Mouse (Mus musculus) limb, embryonic 10.5 days (tissue): Measurements from ENCODE around the gene Treml1. TPM values are rescaled to one million over a fixed set of nuclear protein-coding genes. Genes with fewer than 3 reads are reported as not detected.
"Not testable (repeated sequence)": the region's sequence is repeated elsewhere in the genome, so short reads cannot be mapped to it uniquely, and the experiment has no call there.

Experiments used
- DNase-seq: peaks from one replicate; pipeline ENCODE4 v3.0.0-alpha.2; 2017; ENCODE audit warnings: low spot score
- H3K27ac ChIP-seq: fragments of 300-500 bp; sonication (generic); 2 replicates; pipeline ENCODE4 v1.5.1; 2016; ENCODE audit warnings: mild to moderate bottlenecking
- H3K27me3 ChIP-seq: fragments of 300-500 bp; sonication (generic); 2 replicates; pipeline ENCODE4 v1.6.1; 2016; ENCODE audit warnings: low read depth, mild to moderate bottlenecking; ENCODE audit not compliant: poor library complexity, severe bottlenecking
- H3K36me3 ChIP-seq: fragments of 300-500 bp; sonication (generic); 2 replicates; pipeline ENCODE4 v1.6.1; 2016; ENCODE audit warnings: mild to moderate bottlenecking, moderate library complexity
- H3K4me1 ChIP-seq: fragments of 300-500 bp; sonication (generic); 2 replicates; pipeline ENCODE4 v1.6.1; 2016
- H3K4me3 ChIP-seq: fragments of 300-500 bp; sonication (generic); 2 replicates; pipeline ENCODE4 v1.5.1; 2016; ENCODE audit warnings: mild to moderate bottlenecking, moderate library complexity
- H3K9me3 ChIP-seq: fragments of 300-500 bp; sonication (generic); replicated peaks from 2 replicates; pipeline ENCODE4 v1.6.1; 2016; ENCODE audit warnings: mild to moderate bottlenecking
- WGBS: fragments of 180-500 bp; shearing (Covaris S2); methylation state at CpG from one replicate; pipeline ENCODE4 v1.1.7; 2016; 5-methylcytosine and 5-hydroxymethylcytosine counted together
- polyA plus RNA-seq: library from polyadenylated mRNA; unstranded; fragments of >200 nt; fragmentation: Nextera tagmentation; extraction: Ambion mirVana; gene quantifications from 2 replicates; pipeline ENCODE4 v1.2.1, GENCODE M21; 2016

The Treml1 gene
- polyA plus RNA-seq, result 1.8 and 2.0 TPM in 2 replicates

DNA sequence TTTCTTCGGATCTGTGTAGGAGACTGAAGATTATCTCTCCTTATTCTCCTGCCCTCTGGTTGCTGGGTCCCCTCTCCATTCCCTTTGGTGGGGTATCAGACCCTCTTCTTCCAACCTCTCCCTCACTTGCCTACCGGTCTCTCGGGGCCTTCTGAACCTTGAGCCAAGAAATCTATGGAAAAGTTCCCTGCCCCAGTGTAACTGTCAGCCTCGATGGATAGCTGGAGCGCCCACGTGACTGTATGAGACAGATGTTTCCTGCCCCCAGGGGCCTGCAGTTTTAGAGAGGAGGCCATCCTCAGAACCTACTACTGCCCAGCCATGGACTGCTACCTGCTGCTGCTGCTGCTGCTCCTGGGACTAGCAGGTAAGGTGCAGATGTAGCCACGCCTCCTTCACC, at the start of gene Treml1:
TSS of gene Treml1 (plus strand) at position 301 of the 400 bp plus-strand sequence.
- no peak within 1 kb of the TSS for H3K4me3 ChIP-seq
- H3K9me3 ChIP-seq, result no peaks in the 10 kb centered on the region
- no peaks in the 10 kb centered on the region for H3K4me1 ChIP-seq
- no peak within 1 kb of the TSS for H3K27ac ChIP-seq
- no peaks in the 10 kb centered on the region for H3K36me3 ChIP-seq
- H3K27me3 ChIP-seq, result no peaks in the 10 kb centered on the region
- no peak for DNase-seq
- 71% methylated on average over 7 of the region's 7 CpGs for WGBS

DNA sequence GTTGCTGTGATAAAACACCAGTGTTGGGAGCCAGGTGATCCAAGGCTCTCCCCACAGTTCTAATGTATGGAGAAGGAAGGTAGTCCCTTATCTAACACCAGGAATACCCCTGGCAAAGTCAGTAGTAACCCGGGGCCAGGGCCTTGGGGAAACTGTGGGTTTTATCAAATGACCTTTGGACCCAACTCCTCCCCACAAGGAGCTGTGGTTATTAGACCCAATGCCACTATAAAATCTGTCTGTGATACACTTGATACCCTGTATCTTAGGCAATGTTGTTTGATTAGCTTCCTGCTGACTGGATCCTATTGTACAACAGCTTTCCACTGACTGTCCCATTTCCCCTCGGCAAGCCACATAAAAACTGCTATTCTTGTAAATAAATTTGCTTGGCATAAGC, 47.6 kb upstream of the Treml1 start:
- DNase-seq, result no peak
- Histone ChIP-seq H3K27ac (no peak overlapping the region), H3K9me3 (no peaks in the 10 kb centered on the region), H3K27me3 (no peaks in the 10 kb centered on the region), H3K4me1 (no peaks in the 10 kb centered on the region), H3K36me3 (no peaks in the 10 kb centered on the region), H3K4me3 (no peak overlapping the region)
- WGBS, result 85% methylated on average over 2 of the region's 2 CpGs

DNA sequence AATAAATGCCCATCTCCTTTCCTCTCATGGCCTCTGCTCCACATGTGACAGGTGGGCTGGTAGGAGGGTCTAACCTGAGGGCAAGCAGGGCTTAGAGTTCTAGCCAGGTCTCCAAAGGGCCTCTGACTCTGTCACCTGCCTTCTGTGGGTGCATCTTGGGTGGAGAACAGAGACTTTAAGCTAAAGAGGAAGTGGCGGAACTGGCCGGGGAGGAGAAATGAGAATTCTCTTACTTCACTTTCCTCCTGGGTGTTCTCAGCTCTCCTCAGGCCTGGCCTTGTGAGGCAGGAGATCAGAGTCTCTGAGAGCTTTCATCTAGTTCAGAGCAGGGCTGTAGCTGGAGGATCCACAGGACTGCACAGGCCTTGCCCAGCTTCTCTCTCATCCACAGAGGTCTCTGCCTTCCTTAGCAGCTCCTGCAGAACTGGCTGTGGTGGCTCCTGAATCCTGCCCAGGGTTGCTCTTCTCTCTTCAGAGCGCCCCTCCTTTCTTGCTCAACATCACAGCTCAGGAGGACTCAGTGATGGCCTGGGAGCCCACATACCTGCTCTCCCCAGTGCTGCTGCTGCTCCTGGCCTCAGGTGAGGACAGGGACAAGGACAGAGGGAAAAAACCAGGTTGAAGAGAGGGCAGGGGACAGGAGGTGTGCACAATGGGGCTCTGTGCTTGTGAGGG, 43.7 kb upstream of the Treml1 start, which contains the start of gene B430306N03Rik:
TSS of gene B430306N03Rik (plus strand) at position 237 of the 675 bp plus-strand sequence.
- not testable (repeated sequence) for H3K9me3 ChIP-seq, H3K4me3 ChIP-seq, H3K27ac ChIP-seq, H3K36me3 ChIP-seq, DNase-seq, H3K27me3 ChIP-seq, H3K4me1 ChIP-seq
- 89% methylated on average over 3 of the region's 3 CpGs for WGBS

DNA sequence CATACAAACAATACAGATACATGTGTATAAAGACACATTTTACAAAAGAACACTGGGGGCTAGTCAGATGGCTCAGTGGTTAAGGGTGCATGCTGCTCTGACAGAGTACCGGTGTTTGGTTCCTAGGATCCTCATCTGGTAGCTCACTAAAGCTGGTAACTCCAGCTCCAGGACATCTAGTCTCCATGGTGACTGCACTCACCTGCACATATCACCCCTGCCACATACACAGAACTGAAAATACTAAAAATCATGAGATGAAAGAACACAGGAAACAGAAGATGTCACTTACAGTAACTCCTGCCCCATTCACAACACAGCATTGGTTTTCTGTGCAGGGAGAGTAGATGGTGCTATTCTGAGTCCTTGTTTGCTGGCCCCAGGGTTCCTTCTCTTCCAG, 41.0 kb upstream of the Treml1 start:
- WGBS, result 88% methylated on average over 1 of the region's 1 CpGs
- no peak overlapping the region for H3K27ac ChIP-seq
- no peaks in the 10 kb centered on the region for H3K9me3 ChIP-seq
- no peaks in the 10 kb centered on the region for H3K4me1 ChIP-seq
- H3K36me3 ChIP-seq, result no peaks in the 10 kb centered on the region
- H3K27me3 ChIP-seq, result no peaks in the 10 kb centered on the region
- H3K4me3 ChIP-seq, result no peak overlapping the region
- DNase-seq, result no peak

DNA sequence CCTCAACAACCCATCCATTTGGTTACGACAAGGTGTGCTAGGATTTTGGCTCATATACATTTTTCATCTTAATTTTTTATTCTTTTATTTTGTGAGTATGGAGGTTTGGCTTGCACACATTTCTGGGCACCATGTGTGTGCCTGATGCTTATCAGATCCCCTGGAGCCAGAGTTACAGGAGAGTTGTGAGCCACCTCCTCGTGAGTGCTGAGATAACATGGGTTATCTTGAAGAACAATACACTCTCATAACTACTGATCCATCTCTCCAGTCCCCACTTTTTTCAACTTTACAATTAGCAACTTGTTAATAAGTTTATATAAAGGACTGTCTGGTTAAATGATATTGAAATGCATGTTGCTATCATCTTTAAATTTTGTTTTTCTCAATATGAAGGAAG, 38.4 kb upstream of the Treml1 start:
- Histone ChIP-seq H3K9me3 (no peaks in the 10 kb centered on the region), H3K27ac (no peak overlapping the region), H3K36me3 (no peaks in the 10 kb centered on the region), H3K27me3 (no peaks in the 10 kb centered on the region), H3K4me3 (no peak overlapping the region), H3K4me1 (no peaks in the 10 kb centered on the region)
- 82% methylated on average over 2 of the region's 2 CpGs for WGBS
- no peak for DNase-seq

DNA sequence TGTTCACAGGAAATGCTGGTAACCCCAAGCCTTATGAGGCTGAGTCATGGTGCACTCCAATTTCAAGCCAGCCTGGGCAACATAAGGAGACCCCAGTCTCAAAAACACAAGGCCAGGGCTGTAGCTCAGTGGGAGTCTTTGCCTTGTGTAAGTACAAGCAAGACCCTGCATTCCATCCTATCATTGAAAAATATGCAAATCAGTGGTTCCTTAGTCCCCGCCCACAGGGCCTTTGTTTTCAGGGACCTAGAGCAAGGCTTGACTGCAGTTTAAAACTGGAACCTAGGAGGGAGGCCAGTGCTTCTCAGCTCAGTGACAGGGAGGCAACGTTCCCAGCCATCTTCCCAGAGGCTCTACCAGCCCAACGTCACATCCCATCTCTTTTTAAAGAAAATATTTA, 36.5 kb upstream of the Treml1 start:
- H3K4me1 ChIP-seq, result peaks cover 2% of the 10 kb centered on the region; the same call in 1 of the 2 replicates
- no peak for DNase-seq
- 71% methylated on average over 3 of the region's 3 CpGs for WGBS

DNA sequence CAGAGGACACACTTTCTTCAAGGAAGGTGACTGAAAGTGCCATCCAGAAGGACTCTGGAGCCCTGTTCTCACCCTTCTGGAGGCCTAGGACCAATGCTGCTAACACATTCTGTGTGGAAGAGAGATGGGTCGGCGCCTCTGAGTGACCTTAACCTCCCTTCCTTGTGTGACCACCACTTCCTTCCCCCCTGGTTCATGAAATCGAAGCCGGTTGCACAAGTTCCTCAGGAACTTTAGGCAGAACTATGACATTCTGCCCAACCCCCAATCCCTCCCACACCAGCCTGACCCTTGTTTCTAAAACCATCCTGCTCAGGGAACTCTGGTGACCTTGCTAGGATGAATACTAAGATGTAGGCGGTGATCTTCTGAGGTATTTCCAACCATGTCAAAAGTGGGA, 35.5 kb upstream of the Treml1 start:
- no peak overlapping the region for H3K27ac ChIP-seq
- no peak for DNase-seq
- H3K36me3 ChIP-seq, result no peaks in the 10 kb centered on the region
- no peak overlapping the region for H3K4me3 ChIP-seq
- 89% methylated on average over 5 of the region's 5 CpGs for WGBS
- H3K4me1 ChIP-seq, result peaks cover 2% of the 10 kb centered on the region; the same call in 1 of the 2 replicates
- H3K27me3 ChIP-seq, result no peaks in the 10 kb centered on the region
- no peaks in the 10 kb centered on the region for H3K9me3 ChIP-seq

More for the DNA sequence above, 36.5 kb upstream of the Treml1 start:
- Histone ChIP-seq H3K9me3 (no peaks in the 10 kb centered on the region), H3K4me3 (no peak overlapping the region), H3K27ac (no peak overlapping the region), H3K27me3 (no peaks in the 10 kb centered on the region), H3K36me3 (no peaks in the 10 kb centered on the region)

DNA sequence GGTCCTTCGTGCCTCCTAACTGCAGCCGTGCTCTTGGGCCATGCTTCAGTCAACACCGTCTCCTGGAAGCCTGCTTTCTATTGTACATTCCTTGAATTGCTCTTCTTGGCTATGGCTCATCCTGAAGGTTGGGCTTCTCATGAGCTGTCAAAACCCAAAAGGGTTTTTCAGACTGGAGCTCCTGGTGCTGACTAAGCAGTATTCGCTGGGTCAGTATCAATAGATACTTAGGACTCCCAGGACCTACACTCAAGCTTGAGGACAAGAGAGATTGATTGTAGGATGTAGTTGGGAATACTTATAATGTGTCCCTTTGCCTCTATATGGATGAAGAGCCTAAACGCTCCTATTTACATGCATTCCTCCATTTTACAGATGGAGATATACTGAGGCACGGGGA, 34.6 kb upstream of the Treml1 start:
- Histone ChIP-seq H3K9me3 (no peaks in the 10 kb centered on the region), H3K4me1 (peaks cover 2% of the 10 kb centered on the region; the same call in 1 of the 2 replicates), H3K27ac (no peak overlapping the region), H3K4me3 (no peak overlapping the region), H3K27me3 (no peaks in the 10 kb centered on the region), H3K36me3 (no peaks in the 10 kb centered on the region)
- 94% methylated on average over 6 of the region's 6 CpGs for WGBS
- no peak for DNase-seq

DNA sequence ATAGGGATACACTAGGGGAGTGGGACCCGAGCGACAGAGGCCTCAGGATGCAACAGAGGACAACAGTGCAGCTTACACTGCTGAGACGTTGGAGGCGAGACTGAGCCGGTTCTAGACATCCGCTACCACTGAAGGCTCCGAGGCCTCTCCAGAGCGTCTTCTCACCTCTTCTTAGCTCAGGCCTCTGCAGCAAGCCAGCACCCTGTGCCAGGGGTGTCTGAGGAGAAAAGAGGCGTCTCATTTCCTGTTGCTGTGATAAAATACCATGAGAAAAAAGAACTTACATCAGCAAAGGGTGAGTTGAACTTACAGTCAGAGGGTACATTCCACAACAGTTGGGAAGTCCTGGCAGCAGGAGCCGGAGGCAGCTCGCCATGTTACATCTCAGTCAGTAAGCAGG, 34.1 kb upstream of the Treml1 start:
- 93% methylated on average over 11 of the region's 11 CpGs for WGBS
- H3K4me3 ChIP-seq, result no peak overlapping the region
- DNase-seq, result no peak
- H3K4me1 ChIP-seq, result peaks cover 2% of the 10 kb centered on the region; the same call in 1 of the 2 replicates
- H3K36me3 ChIP-seq, result no peaks in the 10 kb centered on the region
- H3K27ac ChIP-seq, result no peak overlapping the region
- no peaks in the 10 kb centered on the region for H3K9me3 ChIP-seq
- H3K27me3 ChIP-seq, result no peaks in the 10 kb centered on the region

DNA sequence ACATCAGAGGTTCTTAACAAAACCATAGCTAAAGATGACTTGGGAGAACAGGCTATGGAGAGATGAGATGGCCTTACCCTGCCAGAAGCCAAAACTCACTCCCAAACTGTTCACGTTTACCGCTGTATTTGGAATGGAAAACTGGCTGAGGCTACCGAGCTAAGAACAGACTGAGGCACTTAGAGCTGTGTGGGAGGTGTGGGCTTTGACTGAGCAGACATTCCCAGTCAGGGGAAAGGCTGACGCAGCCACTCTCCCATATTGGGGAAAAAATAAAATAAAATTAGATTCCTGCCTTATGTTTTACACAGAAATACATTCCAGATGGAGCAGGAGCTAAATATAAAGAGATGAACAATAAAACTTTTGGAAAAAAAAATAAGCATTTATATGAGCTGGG, 33.1 kb upstream of the Treml1 start:
- no peak for DNase-seq
- H3K27ac ChIP-seq, result no peak overlapping the region
- H3K9me3 ChIP-seq, result no peaks in the 10 kb centered on the region
- H3K27me3 ChIP-seq, result no peaks in the 10 kb centered on the region
- H3K4me1 ChIP-seq, result peaks cover 2% of the 10 kb centered on the region; the same call in 1 of the 2 replicates
- no peaks in the 10 kb centered on the region for H3K36me3 ChIP-seq
- 87% methylated on average over 4 of the region's 4 CpGs for WGBS
- no peak overlapping the region for H3K4me3 ChIP-seq

DNA sequence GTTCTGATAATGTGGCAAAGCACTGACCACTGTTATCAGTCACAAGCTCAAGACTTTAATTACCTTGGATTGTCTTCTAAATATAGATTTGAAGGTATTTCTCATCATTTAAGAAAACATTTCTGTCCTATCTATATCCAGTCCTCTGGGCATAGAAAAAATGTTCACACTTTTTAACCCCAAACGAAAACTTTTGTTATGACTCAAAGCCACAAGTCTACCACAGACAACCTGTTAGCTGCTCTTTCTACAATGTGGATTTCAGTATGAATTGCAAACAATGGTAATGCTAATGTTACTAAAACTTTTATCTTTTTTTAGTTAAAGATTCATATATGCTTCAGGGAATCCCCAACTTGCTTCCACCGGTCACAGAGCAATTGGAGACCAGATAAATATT, 27.2 kb upstream of the Treml1 start:
- Histone ChIP-seq H3K27ac (no peak overlapping the region), H3K9me3 (no peaks in the 10 kb centered on the region), H3K27me3 (no peaks in the 10 kb centered on the region), H3K4me1 (peaks cover 2% of the 10 kb centered on the region; the same call in 1 of the 2 replicates), H3K4me3 (no peak overlapping the region), H3K36me3 (no peaks in the 10 kb centered on the region)
- DNase-seq, result no peak
- 98% methylated on average over 2 of the region's 2 CpGs for WGBS

DNA sequence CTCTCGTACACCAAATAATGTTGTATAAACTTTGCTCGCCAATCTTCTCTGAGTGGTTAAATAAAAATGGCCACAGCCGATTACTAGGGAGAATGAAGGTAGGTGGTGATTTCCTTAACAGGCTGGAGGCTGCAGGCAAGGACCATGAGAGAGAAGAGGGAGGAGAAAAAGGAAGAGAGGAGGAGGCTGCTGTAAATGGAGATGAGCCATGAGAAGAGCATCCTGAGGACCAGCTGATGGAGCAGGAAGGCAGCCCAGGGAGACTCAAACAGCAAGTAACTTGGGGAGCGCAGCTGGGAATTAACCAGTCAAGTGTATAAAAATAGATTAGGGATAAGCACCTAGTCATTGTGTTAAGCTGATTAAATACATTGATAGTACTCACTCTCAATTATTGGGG, 25.5 kb upstream of the Treml1 start:
- H3K27me3 ChIP-seq, result no peaks in the 10 kb centered on the region
- whole genome bisulfite sequencing, result 95% methylated on average over 4 of the region's 4 CpGs
- DNase-seq, result no peak
- no peaks in the 10 kb centered on the region for H3K36me3 ChIP-seq
- H3K9me3 ChIP-seq, result no peaks in the 10 kb centered on the region
- no peak overlapping the region for H3K27ac ChIP-seq
- H3K4me1 ChIP-seq, result no peaks in the 10 kb centered on the region
- H3K4me3 ChIP-seq, result no peak overlapping the region

DNA sequence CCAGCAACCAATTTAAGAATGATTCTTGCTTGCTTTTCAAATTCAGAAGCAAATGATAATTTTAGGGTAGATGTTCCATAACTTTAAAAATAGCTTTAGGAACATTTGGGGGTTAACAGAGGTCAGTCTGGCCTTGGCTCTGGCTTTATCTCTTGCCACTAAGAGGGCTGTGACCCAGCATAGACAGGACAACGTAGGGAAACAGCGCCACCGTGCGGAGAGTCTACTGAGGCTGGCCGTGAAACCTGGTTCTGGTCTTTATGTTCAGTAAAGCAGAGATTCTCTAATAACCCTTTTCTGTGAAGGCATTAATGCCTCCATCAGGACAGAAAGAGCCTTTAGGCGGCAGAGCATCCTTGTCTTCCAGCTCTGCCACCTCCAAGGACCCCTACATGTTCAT, 22.9 kb upstream of the Treml1 start:
- WGBS, result 7% methylated on average over 6 of the region's 6 CpGs
- H3K4me3 ChIP-seq, result no peak overlapping the region
- peak; percentile 90 for DNase-seq
- H3K27me3 ChIP-seq, result no peaks in the 10 kb centered on the region
- H3K36me3 ChIP-seq, result no peaks in the 10 kb centered on the region
- H3K9me3 ChIP-seq, result no peaks in the 10 kb centered on the region
- H3K27ac ChIP-seq, result no peak overlapping the region
- H3K4me1 ChIP-seq, result no peaks in the 10 kb centered on the region

DNA sequence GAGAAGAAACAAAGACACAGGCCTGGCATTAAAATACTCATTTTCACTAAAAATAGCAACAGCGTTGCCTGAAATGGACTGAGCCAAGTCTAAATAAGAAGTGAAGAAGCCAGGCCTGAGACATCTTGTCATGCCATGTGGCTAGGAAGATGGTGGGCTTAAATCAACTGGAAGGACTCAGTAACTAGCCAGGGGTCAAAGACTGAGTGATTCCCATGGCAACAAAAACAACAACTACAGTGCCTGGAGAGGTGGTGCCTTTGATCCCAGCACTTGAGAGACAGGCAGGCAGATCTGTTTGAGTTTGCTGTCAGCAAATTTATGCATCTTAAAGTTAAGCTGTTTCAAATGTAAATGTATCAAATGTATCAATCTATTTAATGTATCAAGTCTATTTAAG, 19.4 kb upstream of the Treml1 start:
- Histone ChIP-seq H3K9me3 (no peaks in the 10 kb centered on the region), H3K27ac (no peak overlapping the region), H3K4me1 (no peaks in the 10 kb centered on the region), H3K27me3 (no peaks in the 10 kb centered on the region), H3K36me3 (no peaks in the 10 kb centered on the region), H3K4me3 (no peak overlapping the region)
- WGBS, result 98% methylated on average over 1 of the region's 1 CpGs
- DNase-seq, result no peak
